Mouse (Mus musculus) gastrocnemius, postnatal 36 days (tissue): ENCODE data around the gene Otud3. TPM values are rescaled to one million over a fixed set of nuclear protein-coding genes. Genes with fewer than 3 reads are reported as not detected.

ENCODE experiments used
- DNase-seq, 2 experiments: peaks; one replicate each; pipeline ENCODE4 v3.0.0; 2022
- intact Hi-C: fragments of 180-260 bp; cut with DNase I; formaldehyde crosslinking; loops from one replicate; pipeline ENCODE4 v1.15.1; 2025
- total RNA-seq, 2 experiments: library from RNA; stranded (reverse); gene quantifications; 2 replicates each; pipeline ENCODE4 v1.2.3; 2021

The Otud3 gene
- total RNA-seq, 2 experiments from 2014 or later, result 12.3 to 13.4 TPM

- intact Hi-C loops, result no loop called here
- DNase-seq, result no peak
Observed at GRCm38 (mm10) chr4:138858446-138858845, 55.3 kb downstream of the Otud3 start.

DNA sequence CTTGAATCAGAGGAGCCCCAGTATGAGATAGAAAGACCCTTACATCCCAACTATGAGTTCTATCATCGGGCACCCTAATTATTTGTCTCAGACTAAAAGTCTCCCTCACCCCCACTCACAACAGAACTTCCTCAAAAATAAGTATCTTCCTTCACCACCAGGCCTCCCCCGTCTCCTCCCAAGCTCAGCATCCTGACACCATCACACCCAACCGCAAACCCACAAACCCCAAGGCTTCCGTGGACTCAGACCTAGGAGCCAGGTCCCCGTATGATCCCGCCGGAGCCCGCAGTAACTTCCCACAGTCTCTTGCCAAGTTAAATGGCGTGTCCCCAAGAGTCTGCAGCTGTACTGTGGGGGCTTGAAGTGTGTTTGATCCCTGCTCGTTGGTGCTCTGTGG is 56.2 kb downstream of the Otud3 start:
- intact Hi-C loops, result no loop called here
- DNase-seq, result no peak

- intact Hi-C loops, result no loop called here
- peak in 1 of 2 experiments; percentile 21 for DNase-seq
Observed at GRCm38 (mm10) chr4:138856491-138856890, 57.3 kb downstream of the Otud3 start.

DNA sequence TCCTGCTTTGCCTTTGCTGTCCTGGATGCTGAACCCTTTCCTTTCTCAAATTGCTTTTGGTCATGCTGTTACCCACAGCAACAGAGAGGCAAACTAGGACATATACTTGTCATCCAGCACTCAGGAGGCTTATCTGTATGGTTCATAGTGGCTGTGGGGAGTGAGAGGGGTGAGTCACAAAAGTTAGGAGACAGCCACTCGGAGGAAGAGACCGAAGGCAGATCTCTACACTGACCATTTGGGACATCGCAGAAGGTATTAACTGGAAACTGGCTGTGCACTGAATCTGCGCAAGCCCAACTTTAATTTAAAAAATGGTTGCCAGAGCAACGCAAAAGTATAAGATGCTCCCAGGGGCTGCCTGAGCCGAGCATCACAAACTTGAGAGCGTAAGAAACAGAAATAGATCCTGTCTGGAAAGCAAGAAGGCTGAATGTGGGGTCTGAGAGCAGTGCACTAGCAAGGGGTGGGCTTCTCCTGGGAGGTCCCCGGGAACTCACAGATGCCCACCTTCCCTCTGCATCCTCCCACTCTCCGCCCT is 58.6 kb downstream of the Otud3 start:
- intact Hi-C loops, result no loop called here
- DNase-seq, result no peak

GRCm38 (mm10) chr4:138852961-138853360 is 60.8 kb downstream of the Otud3 start:
- DNase-seq, result no peak
- intact Hi-C loops, result loop anchor here (1.0 to 5.0 kb wide), 2 partner anchors 105 to 406 kb away; no protein-coding TSS in a partner anchor

DNA sequence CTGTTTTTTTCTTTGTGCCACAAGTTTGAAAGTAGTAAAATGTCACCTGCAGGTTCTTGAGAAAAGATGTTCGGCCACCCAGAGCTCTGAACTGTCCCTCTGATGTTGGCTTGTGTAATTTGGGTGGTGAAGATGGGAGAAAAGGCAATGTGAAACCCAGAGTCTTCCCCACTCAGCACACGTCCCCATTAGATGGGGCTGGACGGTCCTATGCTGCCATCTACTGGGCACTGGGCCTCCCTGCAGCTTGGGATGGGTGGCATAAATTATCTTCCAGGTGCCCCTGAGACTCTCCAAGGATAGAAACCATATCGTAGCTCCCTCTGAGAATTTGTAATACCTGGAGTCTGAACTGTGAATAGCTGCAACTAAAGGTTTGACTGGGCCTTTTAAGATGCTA is 62.3 kb downstream of the Otud3 start:
- DNase-seq, result peak; percentile 48 to 54
- intact Hi-C loops, result loop anchor here (2.0 to 5.0 kb wide), 2 partner anchors 143 to 404 kb away; no protein-coding TSS in a partner anchor

Other genes with a start within 250 kb of the Otud3 start
- gene Pla2g2c, start 189.2 kb downstream of the Otud3 start, total RNA-seq, result not detected
- gene Ubxn10, start 176.8 kb downstream of the Otud3 start, total RNA-seq, result under 1 TPM; 0.10 to 0.12 TPM
- not detected for gene Pla2g2f, start 156.3 kb downstream of the Otud3 start, total RNA-seq
- gene Pla2g2d, start 138.2 kb downstream of the Otud3 start, total RNA-seq, result under 1 TPM; 0.20 to 0.27 TPM
- 1 to 10 TPM in 1 of 2 experiments, under 1 TPM in 1; 0.20 to 1.7 TPM for gene Pla2g5, start 50.5 kb downstream of the Otud3 start, total RNA-seq
- not detected for gene Gm13030, start 40.0 kb downstream of the Otud3 start, total RNA-seq
- not detected for gene Pla2g2e, start 36.0 kb downstream of the Otud3 start, total RNA-seq
- gene Rnf186, start 53.2 kb upstream of the Otud3 start, total RNA-seq, result not detected
- 1 to 10 TPM; 4.0 to 6.1 TPM for gene Tmco4, start 58.9 kb upstream of the Otud3 start, total RNA-seq
- gene Htr6, start 161.6 kb upstream of the Otud3 start, total RNA-seq, result not detected
- 10 to 100 TPM; 22.6 to 22.8 TPM for gene Nbl1, start 179.0 kb upstream of the Otud3 start, total RNA-seq
- 100 to 1,000 TPM; 353 to 374 TPM for gene Minos1, start 217.2 kb upstream of the Otud3 start, total RNA-seq